Mouse (Mus musculus): ENCODE measurements around the gene Stpg3. TPM values are rescaled to one million over a fixed set of nuclear protein-coding genes. Genes with fewer than 3 reads are reported as not detected.
"Not testable (repeated sequence)": the region's sequence is repeated elsewhere in the genome, so short reads cannot be mapped to it uniquely, and the experiment has no call there.

Gene Stpg3
- polyA plus RNA-seq (2012; rRNA removed), result 0.12 TPM in 1 of 2 replicates, not detected in the other

- 87% methylated on average over 3 of the region's 3 CpGs for WGBS
- Histone ChIP-seq H3K36me3 (ENCODE audit: control insufficient read depth, insufficient read depth, low read length) (no peaks in the 10 kb centered on the region), H3K27ac (ENCODE audit: control insufficient read depth, insufficient read depth, low read length) (no peak within 1 kb of the TSS), H3K27me3 (ENCODE audit: control insufficient read depth, insufficient read depth, low read length) (no peaks in the 10 kb centered on the region), H3K4me1 (replicated peaks; ENCODE audit: control insufficient read depth, insufficient read depth, low read length) (peaks cover 11% of the 10 kb centered on the region), H3K4me3 (ENCODE audit: control insufficient read depth, insufficient read depth, low read length) (no peak within 1 kb of the TSS)
- DNase-seq, result no peak
- TF ChIP-seq CTCF (IDR thresholded peaks at IDR 0.05; ENCODE audit: borderline replicate concordance, control insufficient read depth, extremely low read depth, insufficient read depth, low read length, poor library complexity) (no peak), POLR2A (IDR thresholded peaks at IDR 0.05; ENCODE audit: control insufficient read depth, extremely low read depth, insufficient read depth, low read length, poor library complexity) (no peak)
Measured at GRCm38 (mm10) chr2:25214444-25214843, at the start of gene Stpg3. TSS of gene Stpg3 (minus strand) at chr2:25214637.

GRCm38 (mm10) chr2:25263623-25264285 lies 49.3 kb upstream of the Stpg3 start:
- Histone ChIP-seq H3K27ac (ENCODE audit: control insufficient read depth, insufficient read depth, low read length) (no peak overlapping the region), H3K27me3 (ENCODE audit: control insufficient read depth, insufficient read depth, low read length) (no peaks in the 10 kb centered on the region), H3K4me3 (ENCODE audit: control insufficient read depth, insufficient read depth, low read length) (peak overlapping the region; percentile 59), H3K4me1 (replicated peaks; ENCODE audit: control insufficient read depth, insufficient read depth, low read length) (peaks cover 22% of the 10 kb centered on the region), H3K36me3 (ENCODE audit: control insufficient read depth, insufficient read depth, low read length) (no peaks in the 10 kb centered on the region)
- no peak for DNase-seq
- 48% methylated on average over 12 of the region's 12 CpGs for WGBS
- TF ChIP-seq POLR2A (IDR thresholded peaks at IDR 0.05; ENCODE audit: control insufficient read depth, extremely low read depth, insufficient read depth, low read length, poor library complexity) (no peak), CTCF (IDR thresholded peaks at IDR 0.05; ENCODE audit: borderline replicate concordance, control insufficient read depth, extremely low read depth, insufficient read depth, low read length, poor library complexity) (no peak)

GRCm38 (mm10) chr2:25262795-25263622 lies 48.6 kb upstream of the Stpg3 start:
- peak; percentile 52 for DNase-seq
- under 1% methylated on average over 82 of the region's 82 CpGs for WGBS
- Histone ChIP-seq H3K27ac (ENCODE audit: control insufficient read depth, insufficient read depth, low read length) (no peak overlapping the region), H3K4me1 (replicated peaks; ENCODE audit: control insufficient read depth, insufficient read depth, low read length) (peaks cover 22% of the 10 kb centered on the region), H3K27me3 (ENCODE audit: control insufficient read depth, insufficient read depth, low read length) (no peaks in the 10 kb centered on the region), H3K4me3 (ENCODE audit: control insufficient read depth, insufficient read depth, low read length) (peak overlapping the region; percentile 59), H3K36me3 (ENCODE audit: control insufficient read depth, insufficient read depth, low read length) (no peaks in the 10 kb centered on the region)
- no peak for TF ChIP-seq CTCF (IDR thresholded peaks at IDR 0.05; ENCODE audit: borderline replicate concordance, control insufficient read depth, extremely low read depth, insufficient read depth, low read length, poor library complexity)
- no peak for TF ChIP-seq POLR2A (IDR thresholded peaks at IDR 0.05; ENCODE audit: control insufficient read depth, extremely low read depth, insufficient read depth, low read length, poor library complexity)

GRCm38 (mm10) chr2:25262291-25262767 lies 47.9 kb upstream of the Stpg3 start, which contains the start of gene Tprn:
TSS of gene Tprn (plus strand) at chr2:25262618.
- DNase-seq, result peak; percentile 95
- no peak within 1 kb of the TSS for H3K27ac ChIP-seq (ENCODE audit: control insufficient read depth, insufficient read depth, low read length)
- H3K36me3 ChIP-seq (ENCODE audit: control insufficient read depth, insufficient read depth, low read length), result no peaks in the 10 kb centered on the region
- peak within 1 kb of the TSS; percentile 59 for H3K4me3 ChIP-seq (ENCODE audit: control insufficient read depth, insufficient read depth, low read length)
- TF ChIP-seq CTCF (IDR thresholded peaks at IDR 0.05; ENCODE audit: borderline replicate concordance, control insufficient read depth, extremely low read depth, insufficient read depth, low read length, poor library complexity) (no peak), POLR2A (IDR thresholded peaks at IDR 0.05; ENCODE audit: control insufficient read depth, extremely low read depth, insufficient read depth, low read length, poor library complexity) (peak; percentile 54)
- H3K27me3 ChIP-seq (ENCODE audit: control insufficient read depth, insufficient read depth, low read length), result no peaks in the 10 kb centered on the region
- H3K4me1 ChIP-seq (replicated peaks; ENCODE audit: control insufficient read depth, insufficient read depth, low read length), result peaks cover 22% of the 10 kb centered on the region
- WGBS, result under 1% methylated on average over 39 of the region's 39 CpGs

- H3K36me3 ChIP-seq (ENCODE audit: control insufficient read depth, insufficient read depth, low read length), result no peaks in the 10 kb centered on the region
- H3K27me3 ChIP-seq (ENCODE audit: control insufficient read depth, insufficient read depth, low read length), result no peaks in the 10 kb centered on the region
- no peak overlapping the region for H3K27ac ChIP-seq (ENCODE audit: control insufficient read depth, insufficient read depth, low read length)
- H3K4me1 ChIP-seq (replicated peaks; ENCODE audit: control insufficient read depth, insufficient read depth, low read length), result peaks cover 22% of the 10 kb centered on the region
- peak overlapping the region; percentile 29; the same call in 1 of the 2 replicates for H3K4me3 ChIP-seq (ENCODE audit: control insufficient read depth, insufficient read depth, low read length)
- no peak for DNase-seq
- TF ChIP-seq POLR2A (IDR thresholded peaks at IDR 0.05; ENCODE audit: control insufficient read depth, extremely low read depth, insufficient read depth, low read length, poor library complexity), result no peak
- no peak for TF ChIP-seq CTCF (IDR thresholded peaks at IDR 0.05; ENCODE audit: borderline replicate concordance, control insufficient read depth, extremely low read depth, insufficient read depth, low read length, poor library complexity)
- WGBS, result 55% methylated on average over 12 of the region's 12 CpGs
Measured at GRCm38 (mm10) chr2:25261870-25262269, 47.4 kb upstream of the Stpg3 start.

GRCm38 (mm10) chr2:25258887-25259286 lies 44.5 kb upstream of the Stpg3 start:
- 88% methylated on average over 2 of the region's 2 CpGs for WGBS
- no peaks in the 10 kb centered on the region for H3K27me3 ChIP-seq (ENCODE audit: control insufficient read depth, insufficient read depth, low read length)
- TF ChIP-seq POLR2A (IDR thresholded peaks at IDR 0.05; ENCODE audit: control insufficient read depth, extremely low read depth, insufficient read depth, low read length, poor library complexity) (no peak), CTCF (IDR thresholded peaks at IDR 0.05; ENCODE audit: borderline replicate concordance, control insufficient read depth, extremely low read depth, insufficient read depth, low read length, poor library complexity) (no peak)

GRCm38 (mm10) chr2:25257250-25257649 lies 42.8 kb upstream of the Stpg3 start:
- not testable (repeated sequence) for H3K4me1 ChIP-seq (replicated peaks; ENCODE audit: control insufficient read depth, insufficient read depth, low read length); H3K27ac ChIP-seq (ENCODE audit: control insufficient read depth, insufficient read depth, low read length); DNase-seq; H3K4me3 ChIP-seq (ENCODE audit: control insufficient read depth, insufficient read depth, low read length); H3K27me3 ChIP-seq (ENCODE audit: control insufficient read depth, insufficient read depth, low read length); H3K36me3 ChIP-seq (ENCODE audit: control insufficient read depth, insufficient read depth, low read length)
- 86% methylated on average over 5 of the region's 5 CpGs for WGBS

More at GRCm38 (mm10) chr2:25258887-25259286, 44.5 kb upstream of the Stpg3 start:
- Histone ChIP-seq H3K27ac (ENCODE audit: control insufficient read depth, insufficient read depth, low read length) (no peak overlapping the region), H3K4me3 (ENCODE audit: control insufficient read depth, insufficient read depth, low read length) (no peak overlapping the region), H3K4me1 (replicated peaks; ENCODE audit: control insufficient read depth, insufficient read depth, low read length) (peaks cover 15% of the 10 kb centered on the region), H3K36me3 (ENCODE audit: control insufficient read depth, insufficient read depth, low read length) (no peaks in the 10 kb centered on the region)
- no peak for DNase-seq

GRCm38 (mm10) chr2:25256443-25257109 lies 42.1 kb upstream of the Stpg3 start:
- H3K27ac ChIP-seq (ENCODE audit: control insufficient read depth, insufficient read depth, low read length); H3K4me1 ChIP-seq (replicated peaks; ENCODE audit: control insufficient read depth, insufficient read depth, low read length); H3K27me3 ChIP-seq (ENCODE audit: control insufficient read depth, insufficient read depth, low read length); H3K4me3 ChIP-seq (ENCODE audit: control insufficient read depth, insufficient read depth, low read length); H3K36me3 ChIP-seq (ENCODE audit: control insufficient read depth, insufficient read depth, low read length): not testable (repeated sequence)
- DNase-seq, result peak; percentile 70
- 32% methylated on average over 12 of the region's 12 CpGs for WGBS

All from thymus, adult 2 months (tissue).